Comparison of ENCODE assay signal across 8 mouse cellular contexts in genomic region chr3:58526408-58526737, GRCm38 (mm10). TPM values are rescaled to one million over a fixed set of nuclear protein-coding genes. Genes with fewer than 3 reads are reported as not detected.
A peak's percentile ranks its signal among the peaks of the same experiment; 100 is the strongest.
DNase-seq lines count a peak whose midpoint lies in the region; ATAC-seq and TF ChIP-seq lines count a peak whose summit lies in the region.

No protein-coding gene starts in this region.

- peak overlapping the region; percentile 98 for H3K4me3 ChIP-seq in heart, embryonic 16.5 days (ENCODE audit: low read length)
- H3K4me3 ChIP-seq in ES-E14 (ENCODE audit: insufficient read depth in 1 of 2, low read depth in 1 of 2, low read length in 2 of 2, poor library complexity in 1 of 2, severe bottlenecking in 1 of 2) = peak overlapping the region; percentile 86 to 92
- H3K4me3 ChIP-seq in forebrain, embryonic 12.5 days (replicated peaks) = peak overlapping the region; percentile 91
- peak overlapping the region; percentile 89 for H3K4me3 ChIP-seq in macrophage (ENCODE audit: inconsistent target)

- H3K4me1 ChIP-seq in heart, embryonic 16.5 days (ENCODE audit: control insufficient read depth, insufficient read depth, low read length) = peaks cover 10% of the 10 kb centered on the region
- H3K4me1 ChIP-seq in ES-E14 (ENCODE audit: control insufficient read depth in 2 of 2, insufficient read depth in 2 of 2, low read length in 2 of 2, poor library complexity in 1 of 2) = peaks cover 0 to 6% of the 10 kb centered on the region in 2 experiments; a peak in 2 of 4 replicates
- H3K4me1 ChIP-seq in forebrain, embryonic 12.5 days = peaks cover 18% of the 10 kb centered on the region

- H3K36me3 ChIP-seq in heart, embryonic 16.5 days (ENCODE audit: control insufficient read depth, insufficient read depth) = peaks cover 12% of the 10 kb centered on the region
- H3K36me3 ChIP-seq in ES-E14 (ENCODE audit: control insufficient read depth, insufficient read depth, low read length, poor library complexity, severe bottlenecking) (peaks cover 7% of the 10 kb centered on the region), macrophage (ENCODE audit: inconsistent target) (peaks cover 22% of the 10 kb centered on the region; the same call in 1 of the 2 replicates)
- H3K36me3 ChIP-seq in forebrain, embryonic 12.5 days (replicated peaks) = peaks cover 17% of the 10 kb centered on the region

- peaks cover 93% of the 10 kb centered on the region for H3K79me2 ChIP-seq in macrophage (ENCODE audit: inconsistent target)

- ATAC-seq in heart, embryonic 16.5 days (replicated peaks; ENCODE audit: extremely low read depth, insufficient read depth, low FRiP score) = no peak
- ATAC-seq in forebrain, embryonic 12.5 days (ENCODE audit: low FRiP score) = no peak

- 4% methylated on average over 4 of the region's 4 CpGs for WGBS in heart, embryonic 16.5 days
- 6% methylated on average over 4 of the region's 4 CpGs for WGBS in forebrain, embryonic 12.5 days
- 7% methylated on average over 4 of the region's 4 CpGs for WGBS in macrophage (ENCODE audit: missing documents)

- H3K27me3 ChIP-seq in heart, embryonic 16.5 days (ENCODE audit: control insufficient read depth, insufficient read depth, low read length) = no peaks in the 10 kb centered on the region
- H3K27me3 ChIP-seq in forebrain, embryonic 12.5 days = no peaks in the 10 kb centered on the region

- peak overlapping the region; percentile 82 for H3K27ac ChIP-seq in heart, embryonic 16.5 days (ENCODE audit: low read length)
- H3K27ac ChIP-seq in ES-E14 (ENCODE audit: insufficient read depth, low read depth, low read length, poor library complexity, severe bottlenecking) (no peak overlapping the region), macrophage (peak overlapping the region; percentile 36; the same call in 1 of the 2 replicates)
- H3K27ac ChIP-seq in forebrain, embryonic 12.5 days = 0 out of 2 replicates have a peak overlapping the region, but pooled peaks have one; percentile 61

- no peaks in the 10 kb centered on the region for H3K9me3 ChIP-seq in heart, embryonic 16.5 days (replicated peaks; ENCODE audit: control insufficient read depth, low read length)
- H3K9me3 ChIP-seq in ES-E14 (ENCODE audit: control insufficient read depth, insufficient read depth, low read depth, low read length) = no peaks in the 10 kb centered on the region
- no peaks in the 10 kb centered on the region for H3K9me3 ChIP-seq in forebrain, embryonic 12.5 days

- in situ Hi-C loops in ES-E14 (cut with MboI; ENCODE audit: low sequenced_read_pairs in 2 of 2, unreplicated experiment in 2 of 2) = no loop called here

- H3K9ac ChIP-seq in heart, embryonic 16.5 days (ENCODE audit: low read length) = peak overlapping the region; percentile 78
- peak overlapping the region; percentile 96; the same call in 1 of the 2 replicates for H3K9ac ChIP-seq in ES-E14 (ENCODE audit: insufficient read depth, low read depth, low read length, poor library complexity, severe bottlenecking)
- peak overlapping the region; percentile 44 for H3K9ac ChIP-seq in forebrain, embryonic 12.5 days

- peak overlapping the region; percentile 92 for H3K4me2 ChIP-seq in heart, embryonic 16.5 days (ENCODE audit: low read depth, low read length)
- peak overlapping the region; percentile 64 for H3K4me2 ChIP-seq in forebrain, embryonic 12.5 days

- DNase-seq in heart, adult 8-10 months (ENCODE audit: low spot score) = no peak
- DNase-seq in ES-E14 (ENCODE audit: low read depth, low spot score) = no peak
- no peak for DNase-seq in adrenal gland, postnatal 10 days
- no peak for DNase-seq in adrenal gland, postnatal 4 days (ENCODE audit: low spot score in 2 of 2)
- DNase-seq in cerebellum, adult 8-10 months = no peak

TF ChIP-seq in ES-E14, 5 proteins besides CTCF, POLR2A, EP300 and RAD21:
- TF ChIP-seq MAFK (IDR thresholded peaks at IDR 0.05; ENCODE audit: insufficient read depth, low read depth, low read length) (no peak), HCFC1 (IDR thresholded peaks at IDR 0.05; ENCODE audit: borderline replicate concordance, insufficient read depth, low read length) (no peak), CHD2 (IDR thresholded peaks at IDR 0.05; ENCODE audit: low read depth, low read length) (no peak), ZNF384 (IDR thresholded peaks at IDR 0.05; ENCODE audit: low read depth, low read length) (no peak), ZC3H11A (IDR thresholded peaks at IDR 0.05; ENCODE audit: borderline replicate concordance, low read depth, low read length) (no peak)

RNA-seq across cellular contexts. Expression of gene Serp1, which starts 0.7 kb away (rescaled TPM):
- 85.6 and 98.4 TPM in 2 replicates for polyA plus RNA-seq in heart, embryonic 16.5 days (2015; fragmentation: Nextera tagmentation; extraction: Ambion mirVana)
- 10 to 100 TPM in 2 of 4 experiments, 1 to 10 TPM in 2; 8.8 to 14.1 (median 9.6) TPM for total RNA-seq in heart, adult 8-10 months (2022)
- 22.4 and 41.8 TPM in 2 replicates for total RNA-seq in ES-E14 (2012; rRNA removed)
- 117 and 121 TPM in 2 replicates for polyA plus RNA-seq in forebrain, embryonic 12.5 days (2016; fragmentation: Nextera tagmentation; extraction: Ambion mirVana)
- 100 to 1,000 TPM in 2 of 26 experiments, 10 to 100 TPM in 23, 1 to 10 TPM in 1; 9.3 to 138 (median 41.8) TPM for total RNA-seq in macrophage (2018; cell fraction: chromatin; rRNA removed)
- 100 to 1,000 TPM; 173 to 535 (median 285) TPM for total RNA-seq in macrophage (2018; cell fraction: cytosol; rRNA removed)
- total RNA-seq in macrophage (2018; cell fraction: nucleus; rRNA removed) = 100 to 1,000 TPM in 15 of 26 experiments, 10 to 100 TPM in 11; 28.5 to 350 (median 129) TPM
- 104 to 207 TPM (median 148 TPM) in 3 replicates for polyA plus RNA-seq in macrophage (2018)
- 10 to 100 TPM; 55.3 to 72.1 TPM for total RNA-seq in adrenal gland, postnatal 10 days (2021)
- total RNA-seq in adrenal gland, postnatal 4 days (2021) = 10 to 100 TPM; 58.8 to 61.4 TPM

RNA-seq across cellular contexts. Expression of gene Eif2a, which starts 0.8 kb away (rescaled TPM):
- polyA plus RNA-seq in heart, embryonic 16.5 days (2015; fragmentation: Nextera tagmentation; extraction: Ambion mirVana) = 32.7 and 35.7 TPM in 2 replicates
- 10 to 100 TPM; 35.5 to 36.8 (median 35.8) TPM for total RNA-seq in heart, adult 8-10 months (2022)
- total RNA-seq in ES-E14 (2012; rRNA removed) = 63.5 and 88.9 TPM in 2 replicates
- 49.7 and 50.6 TPM in 2 replicates for polyA plus RNA-seq in forebrain, embryonic 12.5 days (2016; fragmentation: Nextera tagmentation; extraction: Ambion mirVana)
- total RNA-seq in macrophage (2018; cell fraction: chromatin; rRNA removed) = 10 to 100 TPM; 16.0 to 58.2 (median 41.9) TPM
- 10 to 100 TPM; 32.8 to 57.1 (median 42.2) TPM for total RNA-seq in macrophage (2018; cell fraction: cytosol; rRNA removed)
- 10 to 100 TPM; 18.6 to 55.1 (median 34.3) TPM for total RNA-seq in macrophage (2018; cell fraction: nucleus; rRNA removed)
- 43.6 to 76.2 TPM (median 51.3 TPM) in 3 replicates for polyA plus RNA-seq in macrophage (2018)
- total RNA-seq in adrenal gland, postnatal 10 days (2021) = 10 to 100 TPM; 57.2 to 61.4 TPM
- 10 to 100 TPM; 69.8 to 72.9 TPM for total RNA-seq in adrenal gland, postnatal 4 days (2021)

RNA-seq across cellular contexts. Expression of gene Selenot, which starts 50.1 kb away (rescaled TPM):
- polyA plus RNA-seq in heart, embryonic 16.5 days (2015; fragmentation: Nextera tagmentation; extraction: Ambion mirVana) = 17.9 and 20.6 TPM in 2 replicates
- 100 to 1,000 TPM; 116 to 126 (median 120) TPM for total RNA-seq in heart, adult 8-10 months (2022)
- total RNA-seq in ES-E14 (2012; rRNA removed) = 156 and 184 TPM in 2 replicates
- 21.1 and 23.6 TPM in 2 replicates for polyA plus RNA-seq in forebrain, embryonic 12.5 days (2016; fragmentation: Nextera tagmentation; extraction: Ambion mirVana)
- total RNA-seq in macrophage (2018; cell fraction: chromatin; rRNA removed) = 10 to 100 TPM; 12.7 to 78.8 (median 48.8) TPM
- 100 to 1,000 TPM; 133 to 241 (median 169) TPM for total RNA-seq in macrophage (2018; cell fraction: cytosol; rRNA removed)
- 100 to 1,000 TPM in 18 of 26 experiments, 10 to 100 TPM in 8; 47.0 to 205 (median 120) TPM for total RNA-seq in macrophage (2018; cell fraction: nucleus; rRNA removed)
- 154 to 176 TPM (median 162 TPM) in 3 replicates for polyA plus RNA-seq in macrophage (2018)
- 100 to 1,000 TPM; 109 to 113 TPM for total RNA-seq in adrenal gland, postnatal 10 days (2021)
- total RNA-seq in adrenal gland, postnatal 4 days (2021) = 100 to 1,000 TPM; 110 to 113 TPM

Comparison
In these comparisons a context has a peak if more than half of its experiments do, and no peak if none do; other contexts are left out.
1. H3K9ac ChIP-seq: peak in every context shown above with its lines; median percentile 96 in ES-E14; 78 in heart, embryonic 16.5 days; 44 in forebrain, embryonic 12.5 days.